Mouse (Mus musculus): Measurements from ENCODE around the gene Cnga3. TPM values are rescaled to one million over a fixed set of nuclear protein-coding genes. Genes with fewer than 3 reads are reported as not detected.
A peak's percentile ranks its signal among the peaks of the same experiment; 100 is the strongest.

Gene Cnga3
- polyA plus RNA-seq, 1 experiment from 2014 or later, result 0.20 TPM

DNA sequence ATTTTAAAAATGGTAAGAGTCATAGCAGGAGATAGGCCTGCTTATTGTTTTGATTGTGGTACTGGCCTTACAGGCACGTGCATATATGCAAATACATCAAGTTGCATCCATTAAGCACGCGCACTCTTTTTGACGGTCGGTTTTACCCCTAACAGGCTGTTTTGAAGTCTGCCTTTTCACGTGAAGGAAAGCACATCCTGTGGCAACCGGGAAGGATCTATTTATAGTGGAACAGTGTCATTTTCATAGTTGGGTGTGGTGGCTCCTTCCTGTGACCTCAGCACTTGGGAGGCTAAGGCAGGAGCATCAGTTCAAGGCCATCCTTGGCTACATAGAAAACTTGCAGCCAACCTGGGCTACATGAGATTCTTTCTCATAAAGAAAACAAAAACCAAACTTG lies 72.3 kb downstream of the Cnga3 start:
- DNase-seq (ENCODE audit: low spot score), result no peak

DNA sequence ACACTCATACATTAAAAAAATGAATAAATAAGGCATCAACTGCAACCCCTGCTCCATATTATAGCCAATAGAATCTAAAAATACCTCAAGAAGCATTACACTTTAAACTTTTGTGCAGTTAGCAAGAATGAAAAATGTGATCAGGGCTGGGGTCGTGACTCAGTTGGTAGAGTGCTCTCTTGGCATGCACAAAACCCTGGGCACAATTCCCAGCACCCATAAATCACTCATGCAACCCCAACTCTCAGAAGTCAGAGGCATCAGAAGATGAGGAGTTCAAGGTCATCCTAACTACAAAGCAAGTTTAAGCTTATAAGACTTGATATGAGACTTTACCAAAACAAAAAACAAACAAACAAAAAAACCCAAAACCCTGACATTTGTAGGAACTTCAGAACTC lies 73.5 kb downstream of the Cnga3 start:
- DNase-seq (ENCODE audit: low spot score), result no peak

DNA sequence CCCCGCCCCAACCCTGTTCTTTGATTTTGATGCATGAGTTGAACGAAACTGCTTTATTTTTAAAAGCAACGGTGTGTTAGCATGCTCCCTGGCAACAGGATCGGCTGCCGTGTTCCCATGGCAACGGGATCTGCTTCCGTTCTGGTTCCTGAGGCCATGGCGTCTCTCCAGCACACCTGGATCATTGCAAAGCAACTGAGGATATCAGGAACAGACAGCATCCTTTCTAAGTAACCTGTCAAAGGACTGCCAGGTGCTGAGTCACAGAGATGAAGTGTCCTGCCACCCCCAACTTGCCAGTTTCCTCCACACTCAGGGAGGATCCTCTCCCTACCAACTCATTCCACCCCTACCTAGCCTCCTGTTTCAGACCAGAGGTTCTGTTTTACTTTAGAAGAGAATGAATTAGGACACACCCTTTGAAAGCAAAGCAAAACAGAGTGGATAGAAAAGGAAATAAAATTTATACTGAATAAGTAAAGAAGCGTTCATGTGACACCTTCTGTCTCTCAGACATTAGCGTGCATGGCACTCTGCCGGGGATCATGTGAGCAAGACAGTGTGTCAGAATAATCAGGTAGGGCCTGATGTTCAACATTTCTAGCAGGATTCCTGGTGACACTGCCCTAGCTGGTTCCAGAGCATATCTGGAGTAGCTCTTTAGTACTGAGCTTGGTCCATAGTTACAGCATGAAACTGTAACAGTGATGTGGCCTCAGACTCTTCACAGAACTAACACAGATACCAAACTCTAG lies 74.1 kb downstream of the Cnga3 start:
- no peak for DNase-seq (ENCODE audit: low spot score)

DNA sequence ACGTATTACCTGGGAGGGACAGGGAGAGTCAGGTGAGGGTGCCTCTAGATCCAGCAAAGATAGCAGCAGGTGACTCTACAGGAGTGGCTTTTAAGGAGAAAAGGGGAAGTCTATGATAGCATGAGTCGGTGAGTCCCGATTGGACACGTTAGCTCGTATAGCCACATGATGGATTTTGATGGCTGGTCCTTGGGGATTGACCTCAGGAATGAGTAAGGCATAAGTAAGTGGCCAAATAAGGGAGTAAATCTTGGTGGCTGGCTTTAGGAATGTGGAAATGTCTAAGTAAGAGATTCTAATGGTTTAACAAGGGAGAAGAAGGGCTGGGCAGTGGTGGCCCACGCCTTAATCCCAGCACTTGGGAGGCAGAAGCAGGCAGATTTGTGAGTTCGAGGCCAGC lies 74.7 kb downstream of the Cnga3 start:
- no peak for DNase-seq (ENCODE audit: low spot score)

DNA sequence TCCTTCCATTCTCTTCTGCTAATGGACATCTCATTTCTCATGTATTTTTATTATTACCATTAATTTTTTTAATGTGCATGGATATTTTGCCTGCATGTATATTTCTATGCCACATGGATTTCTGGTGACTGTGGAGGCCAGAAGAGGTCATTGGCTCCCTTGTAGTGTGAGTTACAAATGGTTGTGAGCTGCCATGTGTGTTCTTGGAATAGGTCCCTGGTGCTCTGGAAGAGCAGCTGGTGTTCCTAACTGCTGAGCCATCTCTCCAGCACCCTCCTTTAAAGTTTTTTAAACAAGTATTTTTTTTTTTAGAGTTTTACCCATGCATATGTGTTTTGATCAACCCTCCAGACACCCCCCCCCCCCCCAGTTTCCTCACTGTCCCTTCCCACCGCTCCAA lies 82.2 kb downstream of the Cnga3 start:
- no peak for DNase-seq (ENCODE audit: low spot score)

DNA sequence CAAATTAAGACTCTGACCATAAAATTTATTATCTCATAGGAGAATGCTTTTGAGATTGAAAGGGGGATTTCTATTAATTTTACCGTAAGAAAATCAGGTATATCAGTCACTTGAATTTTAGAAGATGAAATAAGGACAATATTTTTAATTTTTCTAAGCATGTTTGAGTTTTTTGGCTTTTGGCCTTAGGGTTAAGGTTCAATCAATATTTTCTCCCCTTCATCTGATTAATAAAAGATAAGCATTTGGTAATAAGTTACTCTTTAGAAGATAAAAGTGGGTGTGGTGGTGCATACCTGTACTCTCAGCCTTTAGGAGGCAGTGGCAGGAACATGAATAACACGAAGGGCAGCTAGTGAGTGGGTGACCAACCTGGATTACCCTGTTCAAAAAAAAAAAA lies 84.7 kb downstream of the Cnga3 start:
- DNase-seq (ENCODE audit: low spot score), result no peak

DNA sequence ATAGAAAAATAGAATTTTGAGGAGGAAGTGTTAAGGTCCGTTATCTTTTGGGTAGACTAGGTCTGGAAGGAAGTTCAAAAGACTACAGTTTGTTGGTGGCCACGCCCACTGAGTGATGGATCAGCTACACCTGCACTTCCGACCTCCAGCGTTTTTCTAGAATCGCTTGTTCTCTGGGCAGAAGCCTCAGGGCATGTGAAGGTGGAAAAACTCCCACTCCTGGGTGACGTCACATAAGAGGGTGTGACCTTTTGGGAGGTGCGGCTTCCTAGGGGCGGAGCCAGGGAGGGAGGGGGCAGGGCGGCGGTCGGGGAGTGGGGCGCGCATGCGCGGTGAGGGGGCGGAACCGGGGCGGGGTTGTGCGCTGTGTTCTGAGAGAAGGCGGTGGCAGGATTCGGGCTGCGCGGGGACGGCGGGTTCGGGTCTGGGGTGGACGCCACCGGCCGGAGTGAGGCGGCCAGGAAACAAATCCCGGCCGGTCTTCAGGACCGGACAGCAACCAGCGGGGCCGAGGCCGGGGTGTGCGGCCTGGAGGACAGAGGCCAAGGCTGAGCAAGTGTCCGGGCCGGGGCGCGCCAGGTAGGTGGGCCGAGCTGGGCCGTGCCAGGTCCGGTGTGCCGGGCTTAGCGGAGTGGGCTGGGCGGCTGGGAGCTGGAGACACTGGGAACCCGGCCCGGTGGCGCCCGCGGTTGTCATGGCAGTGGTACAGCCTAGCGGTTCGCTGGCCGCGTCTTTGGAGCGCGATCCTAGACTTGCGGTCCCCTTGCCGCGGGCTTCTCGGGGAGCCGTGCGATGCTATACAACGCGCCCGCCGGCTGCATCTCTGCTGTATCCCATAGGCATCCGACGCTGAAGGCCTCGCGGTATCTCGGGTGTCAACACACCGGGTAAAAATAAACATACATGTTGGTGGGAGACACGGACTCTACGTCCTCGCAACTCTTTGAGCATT lies 85.6 kb downstream of the Cnga3 start, which contains the start of gene Inpp4a:
TSS of gene Inpp4a (plus strand) at position 326 of the 952 bp plus-strand sequence.
- DNase-seq (ENCODE audit: low spot score), result peak; percentile 95

DNA sequence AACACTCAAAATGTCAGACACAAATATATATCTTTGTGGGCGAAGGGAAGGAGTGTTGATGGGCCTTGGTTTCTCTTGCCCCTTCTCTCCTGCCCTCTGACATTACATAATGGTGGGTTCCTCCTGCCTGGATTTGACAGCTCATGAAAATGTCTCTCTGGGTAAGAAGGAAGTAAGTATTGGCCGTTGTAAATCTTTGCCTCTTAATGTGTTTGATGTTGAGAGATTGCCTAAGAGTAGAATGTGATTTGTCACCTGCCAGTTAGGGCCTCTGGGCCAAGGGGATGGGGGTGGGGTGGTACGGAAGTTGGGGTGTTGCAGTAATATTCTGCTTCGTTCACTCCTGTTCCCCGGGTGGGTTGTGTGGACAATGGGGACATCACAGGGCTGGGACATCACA lies 86.4 kb downstream of the Cnga3 start:
- DNase-seq (ENCODE audit: low spot score), result no peak

DNA sequence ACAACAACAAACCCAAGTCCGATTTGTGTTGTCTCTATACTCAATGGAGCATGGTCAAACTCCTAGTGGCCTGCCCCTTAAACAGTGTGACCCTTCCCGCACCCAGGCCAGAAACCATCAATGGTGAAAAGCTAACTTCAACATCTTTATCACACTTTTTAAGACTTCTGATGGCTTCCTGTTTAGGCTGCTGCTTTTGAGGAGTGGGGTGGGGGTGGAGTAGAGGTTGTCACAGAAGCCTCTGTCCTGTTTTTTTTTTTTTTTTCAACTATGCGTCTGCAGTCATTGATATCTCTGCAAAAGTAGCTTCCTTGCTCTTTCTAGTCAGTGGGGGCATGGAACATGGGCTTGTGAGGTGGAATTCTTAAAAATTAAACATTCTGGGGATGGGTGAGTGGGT lies 88.6 kb downstream of the Cnga3 start:
- no peak for DNase-seq (ENCODE audit: low spot score)

DNA sequence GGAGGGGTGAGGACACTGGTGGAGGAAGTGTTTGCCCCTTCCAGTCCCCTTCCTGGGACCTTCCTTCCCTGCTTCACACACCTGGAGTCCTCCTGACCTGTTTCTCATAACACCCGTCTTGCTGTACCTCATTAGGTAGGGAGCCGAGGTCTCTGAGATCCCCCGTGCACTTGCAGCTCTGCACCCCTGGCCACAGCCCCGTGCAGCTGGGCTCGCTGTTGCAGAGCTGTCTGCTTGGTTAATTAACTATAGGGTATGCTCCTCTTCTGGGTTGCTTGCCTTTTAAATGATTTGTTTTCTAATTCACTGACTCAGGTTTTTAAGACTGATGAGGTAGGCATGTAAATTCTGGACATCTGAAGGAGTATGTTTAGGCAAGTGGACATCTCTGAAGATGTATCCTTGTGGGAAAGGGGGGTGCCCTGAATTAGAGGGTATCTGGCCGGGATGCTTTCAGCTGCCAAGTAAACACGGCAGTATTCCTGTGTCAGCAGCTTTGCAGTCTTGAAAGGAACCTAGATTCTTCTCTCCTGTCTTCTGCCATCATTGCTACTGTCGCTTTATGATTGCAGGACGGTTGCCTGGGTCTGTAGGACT lies 91.6 kb downstream of the Cnga3 start:
- DNase-seq (ENCODE audit: low spot score), result no peak

DNA sequence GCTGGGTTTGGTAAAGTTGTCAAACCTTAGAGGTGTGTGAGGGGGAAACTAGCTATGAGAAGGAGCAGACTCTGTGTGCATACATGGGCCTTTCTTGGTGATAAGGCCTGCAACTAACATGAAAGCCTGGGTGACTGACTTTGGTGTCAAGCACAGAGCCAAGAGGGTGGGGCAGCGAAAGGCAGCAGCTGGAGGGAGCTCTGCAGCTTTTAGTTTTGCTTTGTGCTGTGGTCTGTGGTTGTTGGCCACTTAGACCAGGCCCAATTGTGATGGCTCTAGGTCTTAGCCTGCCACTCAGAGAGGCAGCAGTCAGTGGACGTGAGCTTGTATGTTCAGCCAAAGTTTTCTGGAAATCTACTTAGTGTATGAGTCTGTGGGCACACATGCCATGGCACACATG lies 93.4 kb downstream of the Cnga3 start:
- no peak for DNase-seq (ENCODE audit: low spot score)

DNA sequence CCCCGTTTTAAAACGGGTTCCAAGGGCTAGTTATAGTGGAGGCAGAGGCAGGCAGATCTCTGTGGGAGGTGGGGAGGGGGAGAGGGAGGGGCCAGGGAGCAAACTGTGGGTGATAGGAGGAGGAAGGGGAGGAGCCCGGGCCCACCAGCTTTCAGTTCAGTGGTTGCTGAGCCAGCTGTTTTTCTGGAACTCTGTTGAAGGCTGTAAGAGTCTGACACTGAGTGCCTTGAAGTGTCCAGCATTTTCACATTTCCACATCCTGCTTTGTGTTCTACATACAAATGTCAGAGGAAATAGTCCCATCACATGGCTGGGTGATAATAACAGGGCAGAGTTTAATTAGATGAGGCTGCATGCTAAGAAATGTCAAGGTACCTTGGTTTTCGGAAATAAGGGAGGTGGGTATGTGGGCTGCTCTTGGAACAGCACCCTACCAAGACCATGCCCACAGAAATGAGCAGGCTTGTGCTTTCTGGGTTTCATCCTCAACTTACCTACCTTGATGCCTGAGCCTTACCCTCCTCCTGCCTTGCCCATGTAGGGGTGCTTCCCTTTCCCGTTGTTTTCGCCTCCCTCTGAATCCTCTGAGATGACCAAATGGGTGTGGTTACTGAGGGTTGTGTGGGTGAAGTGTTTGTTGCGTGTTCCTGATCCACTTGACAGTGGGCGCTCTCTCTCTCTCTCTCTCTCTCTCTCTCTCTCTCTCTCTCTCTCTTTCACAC lies 93.9 kb downstream of the Cnga3 start:
- no peak for DNase-seq (ENCODE audit: low spot score)

DNA sequence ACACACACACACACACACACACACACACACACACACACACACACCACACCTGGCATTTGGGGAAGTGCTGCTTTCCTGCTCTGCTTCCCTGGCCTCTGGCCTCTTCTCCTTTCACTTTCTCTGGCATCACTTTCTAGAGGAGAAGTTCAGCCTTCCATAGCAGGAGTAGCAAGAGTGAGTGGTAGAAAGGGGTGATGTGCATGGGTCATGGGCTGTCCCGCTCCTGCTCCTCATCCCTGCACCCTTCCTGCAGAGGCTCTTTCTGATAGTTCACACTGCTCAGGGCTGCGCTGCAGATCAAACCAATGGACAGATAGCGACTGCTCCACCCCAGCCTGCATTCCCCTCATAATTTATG lies 94.5 kb downstream of the Cnga3 start:
- DNase-seq (ENCODE audit: low spot score), result no peak

DNA sequence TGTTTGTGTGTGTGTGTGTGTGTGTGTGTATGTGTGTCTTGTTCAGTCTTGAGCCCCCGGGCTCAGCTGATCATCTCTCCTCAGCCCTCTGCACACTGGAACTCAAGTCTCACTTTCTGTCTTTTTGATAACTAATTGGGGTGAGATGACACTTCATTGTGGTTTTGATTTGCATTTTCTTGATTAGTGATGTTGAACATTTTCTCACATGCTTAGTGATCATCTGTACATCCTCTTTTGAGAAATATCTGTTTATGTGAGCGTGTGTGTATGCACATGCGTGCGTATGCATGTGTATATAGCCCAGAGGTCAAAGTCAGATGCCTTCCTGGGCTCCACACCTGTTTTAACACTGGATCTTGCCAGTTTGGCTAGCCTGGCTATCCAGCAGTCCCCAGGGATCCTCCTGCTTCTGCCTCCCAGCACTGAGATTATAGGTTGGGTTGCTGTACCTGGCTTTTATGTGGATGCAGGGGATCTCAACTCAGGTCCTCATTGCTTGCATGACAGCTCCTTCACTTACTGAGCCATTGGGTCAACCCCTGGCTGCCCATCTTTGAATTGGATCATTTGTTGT lies 95.8 kb downstream of the Cnga3 start:
- DNase-seq (ENCODE audit: low spot score), result no peak

Other genes starting within 250 kb of the Cnga3 start
- gene Vwa3b, start 187.8 kb upstream of the Cnga3 start, polyA plus RNA-seq (2015; fragmentation: Nextera tagmentation; extraction: Ambion mirVana), result 0.13 and 0.59 TPM in 2 replicates
- gene Inpp4a, start 85.4 kb downstream of the Cnga3 start, polyA plus RNA-seq (2015; fragmentation: Nextera tagmentation; extraction: Ambion mirVana), result 7.0 and 9.0 TPM in 2 replicates
- gene Coa5, start 215.7 kb downstream of the Cnga3 start, polyA plus RNA-seq (2015; fragmentation: Nextera tagmentation; extraction: Ambion mirVana), result 37.7 and 38.4 TPM in 2 replicates
- 132 and 135 TPM in 2 replicates for gene Unc50, start 215.7 kb downstream of the Cnga3 start, polyA plus RNA-seq (2015; fragmentation: Nextera tagmentation; extraction: Ambion mirVana)

Measured in thymus, postnatal 0 days (tissue).